Mouse (Mus musculus) activated CD4-positive, CD25-positive, alpha-beta regulatory T cell (primary cell): ENCODE results near the gene Ctf1. TPM values are rescaled to one million over a fixed set of nuclear protein-coding genes. Genes with fewer than 3 reads are reported as not detected.

Source experiments
- polyA plus RNA-seq, 2 experiments: library from polyadenylated mRNA; unstranded; fragments of 100-300 nt; shearing (Covaris generic); gene quantifications; one replicate each; pipeline ENCODE4 v1.2.1; 2017

Gene Ctf1
- polyA plus RNA-seq, result not detected

DNA sequence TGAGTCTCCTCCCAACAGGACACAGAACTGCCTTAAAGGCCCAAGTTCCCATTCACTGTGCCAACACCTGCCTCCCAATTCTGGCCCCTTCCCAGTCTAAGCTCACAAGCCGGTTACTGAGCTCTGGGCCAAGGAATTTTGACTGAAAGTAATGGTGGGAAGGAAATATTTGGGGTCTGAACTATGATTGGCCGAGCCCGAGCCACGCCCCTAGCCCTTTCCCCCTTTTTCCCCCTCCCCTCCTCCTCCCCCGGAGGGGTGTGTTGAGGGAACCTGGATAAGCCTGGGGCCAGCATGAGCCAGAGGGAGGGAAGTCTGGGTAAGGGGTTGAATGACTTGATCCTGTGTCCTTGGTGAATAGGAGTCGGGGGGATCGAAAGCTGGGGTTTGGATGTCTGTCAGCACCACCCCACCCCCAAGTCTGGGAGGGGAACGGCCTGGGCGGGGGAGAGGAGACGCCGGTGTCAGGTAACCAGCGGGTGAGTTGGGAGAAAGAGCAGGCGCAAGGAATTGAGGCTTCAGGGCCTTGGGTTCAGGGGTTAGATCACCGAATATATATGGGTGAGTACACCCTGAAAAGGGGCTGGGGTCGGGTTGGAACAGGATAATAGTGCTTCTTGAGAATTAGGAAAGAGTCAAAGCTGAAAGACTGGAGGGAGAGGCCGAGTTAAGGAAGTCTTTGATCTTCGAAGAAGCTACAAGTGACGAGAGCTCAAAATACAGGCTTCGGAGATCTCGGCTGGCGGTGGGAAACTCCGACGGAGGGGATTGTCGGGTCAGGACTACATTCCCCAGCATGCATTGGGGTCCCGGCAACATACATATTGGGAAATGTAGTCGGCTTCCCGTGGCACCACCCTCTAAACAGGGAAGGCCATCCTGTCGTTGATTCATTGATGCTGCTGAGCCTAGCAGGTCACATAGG, at the start of gene Ctf1:
Gene Ctf1 (plus strand): TSS at position 276 of the 925 bp plus-strand sequence.

GRCm38 (mm10) chr7:127708207-127709078, 4.1 kb upstream of the Ctf1 start, which contains the start of gene Bcl7c:
TSS of gene Bcl7c (minus strand) at chr7:127708933.

GRCm38 (mm10) chr7:127732066-127732465, 19.5 kb downstream of the Ctf1 start, which contains the start of gene Ctf2:
TSS of gene Ctf2 (minus strand) at chr7:127732166.

DNA sequence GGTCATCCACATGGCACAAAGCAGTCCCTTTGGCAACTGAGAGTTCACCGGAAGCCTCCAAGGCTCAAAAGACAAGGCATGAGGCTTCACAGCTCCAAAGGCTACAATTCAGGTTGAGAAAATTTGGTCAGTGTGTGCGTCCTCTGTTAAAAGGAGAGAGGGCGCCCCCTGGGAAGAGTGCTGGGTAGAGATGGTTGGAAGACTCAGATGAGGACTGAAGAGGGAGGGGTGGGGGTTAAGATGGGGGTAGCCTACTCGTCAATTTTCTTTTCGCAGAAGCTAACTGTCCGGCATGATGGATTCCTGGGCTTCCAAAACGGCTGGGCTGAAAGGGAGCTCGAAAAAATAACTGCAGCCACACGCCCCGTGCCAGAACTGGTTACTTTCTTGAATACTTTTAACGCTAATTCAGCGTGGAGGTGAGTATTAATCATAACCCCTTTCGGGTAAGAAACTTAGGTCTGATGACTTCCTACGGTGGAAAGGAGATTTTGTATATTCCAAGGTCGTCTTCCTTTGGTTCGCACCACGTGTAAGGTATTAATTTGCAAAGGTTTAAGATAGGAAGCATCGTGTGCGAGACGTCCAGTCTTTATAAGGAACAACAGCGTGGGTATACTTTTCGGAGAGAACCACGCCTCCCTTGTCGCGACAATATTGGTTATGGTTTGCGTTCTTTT, 32.0 kb downstream of the Ctf1 start, which contains the start of gene Fbxl19:
Gene Fbxl19 (plus strand): TSS at position 178 of the 680 bp plus-strand sequence.

Other genes starting within 250 kb of the Ctf1 start
- gene Fbrs, start 233.5 kb upstream of the Ctf1 start, polyA plus RNA-seq, result 10 to 100 TPM; 19.8 to 25.7 TPM
- 10 to 100 TPM; 50.5 to 51.8 TPM for gene Srcap, start 200.8 kb upstream of the Ctf1 start, polyA plus RNA-seq
- gene Gm42715, start 193.2 kb upstream of the Ctf1 start, polyA plus RNA-seq, result 1 to 10 TPM; 5.9 to 7.6 TPM
- 10 to 100 TPM; 12.1 to 19.3 TPM for gene Tmem265, start 151.3 kb upstream of the Ctf1 start, polyA plus RNA-seq
- gene Phkg2, start 139.4 kb upstream of the Ctf1 start, polyA plus RNA-seq, result 100 to 1,000 TPM; 109 to 114 TPM
- 1 to 10 TPM in 1 of 2 experiments, under 1 TPM in 1; 0.23 to 1.2 TPM for gene Ccdc189, start 124.1 kb upstream of the Ctf1 start, polyA plus RNA-seq
- 100 to 1,000 TPM in 1 of 2 experiments, 10 to 100 TPM in 1; 62.0 to 103 TPM for gene Rnf40, start 124.0 kb upstream of the Ctf1 start, polyA plus RNA-seq
- gene Zfp629, start 96.9 kb upstream of the Ctf1 start, polyA plus RNA-seq, result under 1 TPM; 0.49 to 0.92 TPM
- gene Bcl7c, start 3.8 kb upstream of the Ctf1 start, polyA plus RNA-seq, result 10 to 100 TPM; 71.9 to 74.6 TPM
- not detected for gene Ctf2, start 19.4 kb downstream of the Ctf1 start, polyA plus RNA-seq
- gene Fbxl19, start 31.8 kb downstream of the Ctf1 start, polyA plus RNA-seq, result 1 to 10 TPM in 1 of 2 experiments, under 1 TPM in 1; 0.74 to 1.4 TPM
- 10 to 100 TPM; 22.3 to 32.9 TPM for gene Orai3, start 57.1 kb downstream of the Ctf1 start, polyA plus RNA-seq
- 1 to 10 TPM; 4.1 to 4.4 TPM for gene Setd1a, start 63.9 kb downstream of the Ctf1 start, polyA plus RNA-seq
- not detected for gene Gm49388, start 72.9 kb downstream of the Ctf1 start, polyA plus RNA-seq
- gene Hsd3b7, start 87.9 kb downstream of the Ctf1 start, polyA plus RNA-seq, result 1 to 10 TPM; 1.5 to 6.4 TPM
- gene Stx4a, start 111.6 kb downstream of the Ctf1 start, polyA plus RNA-seq, result 100 to 1,000 TPM; 114 to 120 TPM
- gene Stx1b, start 111.8 kb downstream of the Ctf1 start, polyA plus RNA-seq, result not detected
- 10 to 100 TPM; 18.2 to 41.6 TPM for gene Zfp646, start 163.5 kb downstream of the Ctf1 start, polyA plus RNA-seq
- 10 to 100 TPM; 17.6 to 20.2 TPM for gene Zfp668, start 164.1 kb downstream of the Ctf1 start, polyA plus RNA-seq
- under 1 TPM in 1 of 2 experiments, not detected in 1; 0.30 TPM for gene Prss53, start 178.2 kb downstream of the Ctf1 start, polyA plus RNA-seq
- gene Gm21974, start 182.7 kb downstream of the Ctf1 start, polyA plus RNA-seq, result not detected
- 10 to 100 TPM; 19.6 to 26.5 TPM for gene Vkorc1, start 182.9 kb downstream of the Ctf1 start, polyA plus RNA-seq
- gene Bckdk, start 191.3 kb downstream of the Ctf1 start, polyA plus RNA-seq, result 10 to 100 TPM; 58.4 to 67.7 TPM
- gene Kat8, start 199.8 kb downstream of the Ctf1 start, polyA plus RNA-seq, result 10 to 100 TPM; 38.6 to 42.8 TPM
- under 1 TPM in 1 of 2 experiments, not detected in 1; 0.23 TPM for gene Prss8, start 217.4 kb downstream of the Ctf1 start, polyA plus RNA-seq
- 1 to 10 TPM; 2.3 to 3.3 TPM for gene Prss36, start 234.0 kb downstream of the Ctf1 start, polyA plus RNA-seq